Mouse (Mus musculus): ENCODE data around the gene Cd47. TPM values are rescaled to one million over a fixed set of nuclear protein-coding genes. Genes with fewer than 3 reads are reported as not detected.

Gene Cd47
- polyA plus RNA-seq, 1 experiment from 2014 or later = 93.0 TPM

DNA sequence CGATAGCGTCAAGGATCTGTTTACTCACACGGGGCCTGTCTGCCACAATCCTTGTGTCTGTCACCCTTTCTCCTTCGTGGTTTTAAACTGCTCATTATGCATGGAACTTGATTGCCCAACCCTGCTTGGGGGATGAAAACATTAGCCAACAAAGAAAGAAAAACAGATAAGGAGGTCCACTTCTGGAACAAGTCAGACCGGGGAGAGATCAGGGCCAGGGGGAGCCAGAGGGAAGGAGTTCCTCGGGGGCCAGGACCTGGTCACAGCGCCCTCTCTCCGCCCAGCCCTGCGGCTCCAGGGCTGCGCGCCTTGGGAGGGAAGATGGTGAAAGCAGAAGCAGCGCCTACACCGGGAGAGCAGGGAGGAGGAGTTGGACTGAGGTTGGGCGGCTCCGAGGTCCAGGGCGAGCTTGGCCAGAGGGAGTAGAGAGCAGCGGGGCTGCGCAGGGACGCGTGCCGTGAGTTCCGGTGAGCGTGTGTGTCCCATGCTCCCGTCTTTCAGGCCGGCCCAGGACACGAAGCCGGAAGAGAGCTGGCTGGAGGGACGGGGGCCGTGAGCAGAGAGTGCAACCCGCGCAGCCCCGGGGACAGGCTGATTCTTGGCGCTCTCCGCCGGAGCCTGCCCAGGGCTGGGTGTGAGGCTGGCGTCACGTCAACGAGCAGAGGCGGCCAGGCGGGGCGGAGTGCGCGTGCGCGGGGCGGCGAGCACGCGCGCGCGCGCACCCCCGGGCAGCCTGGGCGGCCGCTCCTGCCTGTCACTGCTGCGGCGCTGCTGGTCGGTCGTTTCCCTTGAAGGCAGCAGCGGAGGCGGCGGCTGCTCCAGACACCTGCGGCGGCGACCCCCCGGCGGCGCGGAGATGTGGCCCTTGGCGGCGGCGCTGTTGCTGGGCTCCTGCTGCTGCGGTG, 54.9 kb downstream of the Cd47 start:
- WGBS = under 1% methylated on average over 71 of the region's 74 CpGs
- Histone ChIP-seq H3K4me2 (ENCODE audit: low read depth, low read length) (peak overlapping the region; percentile 76), H3K9me3 (replicated peaks; ENCODE audit: control insufficient read depth, low read length) (no peaks in the 10 kb centered on the region), H3K4me3 (ENCODE audit: low read length) (peak overlapping the region; percentile 91), H3K4me1 (ENCODE audit: control insufficient read depth, insufficient read depth, low read length) (peaks cover 19% of the 10 kb centered on the region), H3K27me3 (ENCODE audit: control insufficient read depth, insufficient read depth, low read length) (no peaks in the 10 kb centered on the region), H3K9ac (ENCODE audit: low read length) (peak overlapping the region; percentile 95), H3K36me3 (ENCODE audit: control insufficient read depth, insufficient read depth) (peaks cover 3% of the 10 kb centered on the region; the same call in 1 of the 2 replicates), H3K27ac (ENCODE audit: low read length) (peak overlapping the region; percentile 100)
- peak; percentile 96 for ATAC-seq (replicated peaks; ENCODE audit: extremely low read depth, insufficient read depth, low FRiP score)

DNA sequence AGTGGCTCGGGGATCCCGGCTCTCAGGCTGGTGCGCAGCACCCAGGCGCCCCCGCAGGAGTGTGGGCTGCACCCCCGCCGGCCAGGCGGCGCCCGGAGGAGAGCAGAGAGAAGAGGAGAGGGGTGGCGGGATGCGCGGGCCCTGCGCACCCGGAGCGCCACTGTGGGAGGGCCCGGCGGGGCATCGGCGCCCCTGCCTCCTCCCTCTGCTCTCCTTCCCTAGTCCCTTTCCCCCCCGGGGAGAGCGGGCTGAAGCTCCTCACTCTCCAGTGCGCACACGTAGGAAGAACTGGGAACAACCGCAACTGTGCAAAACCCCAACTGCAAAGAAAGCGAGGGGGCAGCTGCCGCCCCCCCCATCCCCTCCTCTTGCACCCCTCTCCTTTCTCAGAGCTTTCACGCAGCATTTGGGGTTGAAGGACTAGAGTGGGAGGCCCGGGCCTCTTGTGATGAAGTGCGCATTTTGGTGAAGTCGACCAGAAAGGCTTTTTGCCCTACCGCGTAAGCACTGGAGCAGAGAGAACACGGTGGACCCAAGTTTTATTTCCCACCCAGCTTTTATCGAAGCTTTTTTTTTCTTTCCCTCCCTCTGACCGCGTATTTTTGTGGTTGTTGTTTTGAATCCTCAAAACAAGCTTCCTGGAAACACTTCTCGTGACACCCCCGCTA, 55.6 kb downstream of the Cd47 start:
- Histone ChIP-seq H3K4me3 (ENCODE audit: low read length) (peak overlapping the region; percentile 91), H3K27ac (ENCODE audit: low read length) (peak overlapping the region; percentile 100), H3K36me3 (ENCODE audit: control insufficient read depth, insufficient read depth) (peaks cover 3% of the 10 kb centered on the region; the same call in 1 of the 2 replicates), H3K4me1 (ENCODE audit: control insufficient read depth, insufficient read depth, low read length) (peaks cover 19% of the 10 kb centered on the region), H3K4me2 (ENCODE audit: low read depth, low read length) (peak overlapping the region; percentile 76), H3K9ac (ENCODE audit: low read length) (peak overlapping the region; percentile 95), H3K9me3 (replicated peaks; ENCODE audit: control insufficient read depth, low read length) (no peaks in the 10 kb centered on the region), H3K27me3 (ENCODE audit: control insufficient read depth, insufficient read depth, low read length) (no peaks in the 10 kb centered on the region)
- ATAC-seq (replicated peaks; ENCODE audit: extremely low read depth, insufficient read depth, low FRiP score) = peak; percentile 74
- WGBS = under 1% methylated on average over 37 of the region's 39 CpGs

DNA sequence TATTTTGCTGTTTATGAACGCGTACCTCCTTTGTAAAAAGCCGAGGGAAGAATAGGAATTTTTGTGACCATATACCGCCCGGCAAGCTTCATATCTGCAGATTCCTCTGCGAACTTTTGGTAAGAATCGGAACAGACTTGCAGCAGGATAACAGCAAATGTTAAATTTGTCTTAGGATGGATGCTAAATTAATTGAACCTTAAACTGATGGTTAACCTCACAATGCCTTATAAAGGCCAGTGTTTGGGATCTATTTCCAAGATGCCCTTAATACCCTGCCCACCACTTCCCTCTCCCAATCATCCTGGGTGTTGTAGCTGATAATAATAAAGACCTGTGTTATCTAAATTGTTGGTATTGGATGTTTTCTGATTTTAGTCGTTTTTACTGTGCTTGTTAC, 56.3 kb downstream of the Cd47 start:
- Histone ChIP-seq H3K36me3 (ENCODE audit: control insufficient read depth, insufficient read depth) (peaks cover 3% of the 10 kb centered on the region; the same call in 1 of the 2 replicates), H3K4me2 (ENCODE audit: low read depth, low read length) (peak overlapping the region; percentile 76), H3K27ac (ENCODE audit: low read length) (peak overlapping the region; percentile 100; the same call in 1 of the 2 replicates), H3K9ac (ENCODE audit: low read length) (peak overlapping the region; percentile 95), H3K27me3 (ENCODE audit: control insufficient read depth, insufficient read depth, low read length) (no peaks in the 10 kb centered on the region), H3K9me3 (replicated peaks; ENCODE audit: control insufficient read depth, low read length) (no peaks in the 10 kb centered on the region), H3K4me1 (ENCODE audit: control insufficient read depth, insufficient read depth, low read length) (peaks cover 19% of the 10 kb centered on the region), H3K4me3 (ENCODE audit: low read length) (peak overlapping the region; percentile 91)
- WGBS = 9% methylated on average over 8 of the region's 8 CpGs
- no peak for ATAC-seq (replicated peaks; ENCODE audit: extremely low read depth, insufficient read depth, low FRiP score)

DNA sequence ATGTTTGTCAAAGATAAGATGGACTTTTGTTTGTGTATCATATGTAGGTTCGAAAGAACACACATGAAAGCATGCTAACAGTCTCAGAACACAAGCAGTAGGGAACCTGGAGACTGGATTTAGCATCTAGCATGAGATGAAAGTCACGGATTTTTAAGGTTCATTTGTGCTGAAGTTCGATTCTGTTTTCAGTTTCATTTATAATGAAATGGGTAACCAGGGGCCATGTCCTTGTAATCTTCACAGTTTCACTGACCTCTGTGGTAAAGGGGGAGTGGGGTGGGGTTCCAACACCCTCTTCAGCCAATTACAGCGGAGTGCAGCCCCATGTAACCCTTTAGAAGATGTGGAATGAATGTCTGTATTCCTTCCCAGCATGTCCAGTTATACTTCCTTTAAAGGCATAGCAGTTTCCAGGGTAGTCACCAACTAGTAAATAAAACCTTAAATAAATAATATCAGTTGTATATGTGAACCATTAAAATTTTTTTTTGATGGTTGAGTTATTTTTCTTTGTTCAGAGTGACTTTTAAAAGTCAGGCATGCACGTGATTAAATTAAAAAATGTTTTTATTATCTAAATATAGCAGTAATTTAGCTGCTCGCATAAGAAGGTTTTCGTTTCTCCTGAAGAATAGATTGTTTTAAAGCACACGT, 57.3 kb downstream of the Cd47 start:
- ATAC-seq (replicated peaks; ENCODE audit: extremely low read depth, insufficient read depth, low FRiP score) = no peak
- Histone ChIP-seq H3K9ac (ENCODE audit: low read length) (peak overlapping the region; percentile 52), H3K36me3 (ENCODE audit: control insufficient read depth, insufficient read depth) (peaks cover 3% of the 10 kb centered on the region; the same call in 1 of the 2 replicates), H3K4me2 (ENCODE audit: low read depth, low read length) (peak overlapping the region; percentile 58), H3K27me3 (ENCODE audit: control insufficient read depth, insufficient read depth, low read length) (no peaks in the 10 kb centered on the region), H3K9me3 (replicated peaks; ENCODE audit: control insufficient read depth, low read length) (no peaks in the 10 kb centered on the region), H3K27ac (ENCODE audit: low read length) (no peak overlapping the region; the same call in none of the 2 replicates), H3K4me1 (ENCODE audit: control insufficient read depth, insufficient read depth, low read length) (peaks cover 19% of the 10 kb centered on the region), H3K4me3 (ENCODE audit: low read length) (peak overlapping the region; percentile 43)
- 54% methylated on average over 8 of the region's 8 CpGs for WGBS

DNA sequence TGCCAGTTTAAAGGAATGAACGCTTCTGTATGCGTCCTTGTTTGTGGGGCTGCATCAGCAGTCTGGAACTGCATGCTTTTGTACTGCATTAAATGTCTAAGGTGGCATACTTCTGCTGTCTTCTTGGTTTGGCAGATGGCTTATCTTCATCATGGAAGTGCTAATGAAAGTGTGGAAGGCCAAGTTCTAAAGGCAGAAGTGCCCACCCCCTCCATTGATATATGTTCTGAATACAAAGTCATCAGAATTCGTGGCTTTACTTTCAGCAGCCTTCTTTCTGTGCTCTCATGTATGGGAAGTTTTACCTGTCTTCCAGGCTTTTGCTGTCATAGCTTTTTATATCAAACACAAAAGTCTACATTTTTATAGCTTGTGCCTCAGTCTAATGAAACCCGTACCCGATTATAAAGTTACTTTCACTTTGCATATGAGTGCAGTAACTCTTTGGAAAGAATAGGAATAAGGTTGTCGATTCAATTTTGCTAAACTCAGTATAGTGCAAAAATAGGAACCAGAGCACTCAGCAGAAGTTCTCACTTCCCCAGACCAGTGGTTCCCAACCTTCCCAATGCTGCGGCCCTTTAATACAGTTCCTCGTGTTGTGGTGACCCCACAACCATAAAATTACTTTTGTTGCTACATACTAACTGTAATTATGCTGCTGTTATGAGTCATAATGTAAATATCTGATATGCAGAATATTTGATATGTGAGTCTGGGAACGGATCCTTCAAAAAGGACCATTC, 58.0 kb downstream of the Cd47 start:
- Histone ChIP-seq H3K9ac (ENCODE audit: low read length) (peak overlapping the region; percentile 52), H3K4me2 (ENCODE audit: low read depth, low read length) (peak overlapping the region; percentile 58), H3K4me3 (ENCODE audit: low read length) (peak overlapping the region; percentile 41), H3K36me3 (ENCODE audit: control insufficient read depth, insufficient read depth) (peaks cover 3% of the 10 kb centered on the region; the same call in 1 of the 2 replicates), H3K27me3 (ENCODE audit: control insufficient read depth, insufficient read depth, low read length) (no peaks in the 10 kb centered on the region), H3K4me1 (ENCODE audit: control insufficient read depth, insufficient read depth, low read length) (peaks cover 19% of the 10 kb centered on the region), H3K27ac (ENCODE audit: low read length) (peak overlapping the region; percentile 14), H3K9me3 (replicated peaks; ENCODE audit: control insufficient read depth, low read length) (no peaks in the 10 kb centered on the region)
- no peak for ATAC-seq (replicated peaks; ENCODE audit: extremely low read depth, insufficient read depth, low FRiP score)
- 67% methylated on average over 9 of the region's 9 CpGs for WGBS

DNA sequence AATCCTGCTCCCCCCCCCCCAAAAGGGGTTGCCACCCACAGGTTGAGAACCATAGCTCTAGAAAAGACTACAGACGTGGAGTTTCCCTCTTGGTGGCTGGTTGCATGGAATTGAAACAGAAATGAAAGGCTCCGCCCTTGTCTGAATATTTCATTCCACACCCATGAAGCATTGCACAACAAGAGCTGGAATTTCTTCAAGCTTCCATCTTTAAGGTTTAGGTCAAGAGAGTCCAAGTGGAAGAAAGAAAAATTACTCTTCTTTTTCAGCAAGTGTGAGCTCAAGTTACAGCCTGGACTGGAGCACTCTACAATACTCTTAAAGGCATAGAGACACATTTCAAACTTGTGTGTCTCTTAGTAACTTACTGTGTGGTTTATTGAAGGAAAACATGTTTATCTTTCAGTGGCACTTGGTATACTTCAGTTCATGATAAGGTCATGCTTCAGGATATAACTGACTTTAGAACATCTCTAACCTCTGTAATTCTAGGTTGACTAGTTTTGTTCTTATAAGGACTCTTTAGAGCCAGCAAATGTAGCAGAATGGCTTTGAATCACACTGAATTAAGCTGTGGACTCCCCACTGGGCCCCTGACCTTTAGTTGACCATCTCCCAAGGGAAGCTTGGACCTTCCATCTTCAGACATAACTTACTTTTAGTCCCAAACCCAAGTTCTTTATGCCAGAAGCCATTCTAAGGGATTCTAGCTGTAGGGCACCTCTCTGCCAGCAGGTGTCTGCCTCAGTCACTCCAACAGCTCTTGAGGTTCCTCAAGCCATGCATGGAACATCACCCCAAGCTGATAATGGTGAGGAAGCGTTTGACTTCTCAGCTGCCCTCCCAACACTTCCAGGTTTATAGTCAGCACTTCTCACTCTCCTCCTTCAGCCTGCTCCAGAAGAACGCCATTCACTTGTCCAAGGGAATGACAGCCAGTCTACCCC, 58.8 kb downstream of the Cd47 start:
- no peak overlapping the region; the same call in 1 of the 2 replicates for H3K9ac ChIP-seq (ENCODE audit: low read length)
- no peak for ATAC-seq (replicated peaks; ENCODE audit: extremely low read depth, insufficient read depth, low FRiP score)
- peaks cover 19% of the 10 kb centered on the region for H3K4me1 ChIP-seq (ENCODE audit: control insufficient read depth, insufficient read depth, low read length)
- peaks cover 3% of the 10 kb centered on the region; the same call in 1 of the 2 replicates for H3K36me3 ChIP-seq (ENCODE audit: control insufficient read depth, insufficient read depth)
- peak overlapping the region; percentile 14 for H3K27ac ChIP-seq (ENCODE audit: low read length)
- H3K9me3 ChIP-seq (replicated peaks; ENCODE audit: control insufficient read depth, low read length) = no peaks in the 10 kb centered on the region
- 69% methylated on average over 4 of the region's 4 CpGs for WGBS
- peak overlapping the region; percentile 41 for H3K4me3 ChIP-seq (ENCODE audit: low read length)
- H3K4me2 ChIP-seq (ENCODE audit: low read depth, low read length) = peak overlapping the region; percentile 58
- no peaks in the 10 kb centered on the region for H3K27me3 ChIP-seq (ENCODE audit: control insufficient read depth, insufficient read depth, low read length)

DNA sequence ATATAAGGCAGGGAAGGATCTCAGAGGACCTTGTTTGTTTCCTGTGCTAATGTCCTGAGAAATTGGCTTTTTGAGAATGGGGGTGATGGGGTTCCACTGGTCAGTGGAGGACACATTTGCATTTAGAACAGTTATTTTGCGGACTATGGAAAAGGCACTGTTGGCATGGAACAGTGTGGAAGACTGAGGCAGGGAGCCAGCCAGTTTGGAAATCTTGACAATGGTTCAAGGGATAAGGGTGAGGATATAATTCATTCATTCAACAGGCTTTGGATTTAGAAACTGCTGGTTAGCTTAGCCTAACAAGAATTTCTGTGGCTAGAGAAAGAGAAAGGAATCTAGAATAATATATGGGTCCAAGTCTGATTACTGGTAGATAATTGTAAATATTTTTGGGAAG, 61.7 kb downstream of the Cd47 start:
- peaks cover 3% of the 10 kb centered on the region; the same call in 1 of the 2 replicates for H3K9me3 ChIP-seq (replicated peaks; ENCODE audit: control insufficient read depth, low read length)
- H3K9ac ChIP-seq (ENCODE audit: low read length) = no peak overlapping the region
- H3K27me3 ChIP-seq (ENCODE audit: control insufficient read depth, insufficient read depth, low read length) = no peaks in the 10 kb centered on the region
- no peak overlapping the region for H3K4me2 ChIP-seq (ENCODE audit: low read depth, low read length)
- ATAC-seq (replicated peaks; ENCODE audit: extremely low read depth, insufficient read depth, low FRiP score) = no peak
- H3K36me3 ChIP-seq (ENCODE audit: control insufficient read depth, insufficient read depth) = peaks cover 7% of the 10 kb centered on the region
- 92% methylated on average over 1 of the region's 1 CpGs for WGBS
- peaks cover 19% of the 10 kb centered on the region for H3K4me1 ChIP-seq (ENCODE audit: control insufficient read depth, insufficient read depth, low read length)
- no peak overlapping the region for H3K27ac ChIP-seq (ENCODE audit: low read length)
- no peak overlapping the region for H3K4me3 ChIP-seq (ENCODE audit: low read length)

Measured in heart, embryonic 16.5 days (tissue).